Mouse (Mus musculus) brain, embryonic 14.5 days (tissue): ENCODE data around the gene Plpp2.

Source experiments
- CTCF ChIP-seq: fragments of 200-500 bp; IDR thresholded peaks from 2 replicates; pipeline ENCODE4 v1.5.1; 2012; ENCODE audit warnings: inconsistent platforms, mild to moderate bottlenecking, moderate library complexity, borderline replicate concordance; ENCODE audit not compliant: insufficient read depth, insufficient read length; ENCODE audit errors: extremely low read depth
- POLR2A ChIP-seq: fragments of 200-500 bp; IDR thresholded peaks from 2 replicates; pipeline ENCODE4 v1.6.1; 2012; ENCODE audit warnings: mild to moderate bottlenecking, inconsistent platforms, borderline replicate concordance; ENCODE audit not compliant: poor library complexity, insufficient read depth, insufficient read length, severe bottlenecking; ENCODE audit errors: extremely low read depth

DNA sequence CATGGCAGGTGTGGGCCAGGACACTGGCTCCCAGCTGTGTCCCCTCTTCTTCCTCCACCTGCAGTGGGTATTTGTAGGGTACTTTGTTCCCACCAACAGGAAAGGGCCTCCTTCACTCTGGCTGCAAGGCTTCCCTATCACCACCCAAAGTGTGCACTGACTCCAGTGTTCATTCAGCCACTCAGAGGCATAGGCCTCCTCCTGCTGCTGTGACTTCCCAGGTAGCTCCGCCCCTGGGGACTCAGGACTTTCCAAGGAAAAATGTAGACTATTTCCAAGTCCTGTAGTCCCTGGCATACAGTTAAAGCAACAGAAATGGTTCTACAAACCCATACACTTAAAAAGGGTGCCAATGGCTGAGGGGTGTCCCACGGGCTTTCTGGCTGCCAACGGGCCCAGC, 918 bp downstream of the Plpp2 start:
- TF ChIP-seq CTCF (no peak), POLR2A (no peak)
